ENCODE assay signal across 11 mouse cellular contexts in genomic region chr6:116385194-116386044, GRCm38 (mm10). TPM values are rescaled to one million over a fixed set of nuclear protein-coding genes. Genes with fewer than 3 reads are reported as not detected.
DNase-seq lines count a peak whose midpoint lies in the region; ATAC-seq lines count a peak whose summit lies in the region.
"Had no signal": no experiment of that assay in that cellular context is flagged by ENCODE, and none has a peak within 500 bp of the region (broad histone marks: within the 10 kb centered on the region; RNA-seq: fewer than 3 reads in every experiment).

No protein-coding gene starts in this region.

- no peak overlapping the region for H3K27ac ChIP-seq in heart, embryonic 11.5 days (ENCODE audit: low read depth, low read length)
- peak overlapping the region; percentile 31; the same call in 1 of the 2 replicates for H3K27ac ChIP-seq in forebrain, embryonic 15.5 days (replicated peaks)
- H3K27ac ChIP-seq in midbrain, embryonic 14.5 days (replicated peaks; ENCODE audit: low read depth, low read length) = peak overlapping the region; percentile 69
- H3K27ac ChIP-seq: macrophage had no signal

- no peaks in the 10 kb centered on the region for H3K9me3 ChIP-seq in heart, embryonic 11.5 days (replicated peaks; ENCODE audit: control insufficient read depth, low read length)
- H3K9me3 ChIP-seq in forebrain, embryonic 15.5 days = no peaks in the 10 kb centered on the region
- no peaks in the 10 kb centered on the region for H3K9me3 ChIP-seq in midbrain, embryonic 14.5 days (ENCODE audit: control insufficient read depth, low read length)

- no peak for DNase-seq in heart, postnatal 25 days (ENCODE audit: low spot score)
- peak; percentile 74 for DNase-seq in kidney, adult 9 months
- peak; percentile 31 for DNase-seq in midbrain, embryonic 14.5 days
- DNase-seq in ovary, adult 18-20 months (ENCODE audit: low spot score) = no peak
- no peak for DNase-seq in heart, postnatal 14 days
- DNase-seq: cerebellum, adult 11 months; right cerebral cortex, postnatal 14 days had no signal

- WGBS in heart, embryonic 11.5 days (ENCODE audit: insufficient replicate concordance) = 29% methylated on average over 5 of the region's 5 CpGs
- 21% methylated on average over 5 of the region's 5 CpGs for WGBS in forebrain, embryonic 15.5 days
- 16% methylated on average over 5 of the region's 5 CpGs for WGBS in midbrain, embryonic 14.5 days

- peaks cover 13% of the 10 kb centered on the region for H3K4me1 ChIP-seq in heart, embryonic 11.5 days (ENCODE audit: control insufficient read depth, insufficient read depth, low read length)
- peaks cover 23% of the 10 kb centered on the region for H3K4me1 ChIP-seq in forebrain, embryonic 15.5 days
- H3K4me1 ChIP-seq in midbrain, embryonic 14.5 days (ENCODE audit: control insufficient read depth, insufficient read depth, low read length) = peaks cover 27% of the 10 kb centered on the region

- no peaks in the 10 kb centered on the region for H3K36me3 ChIP-seq in heart, embryonic 11.5 days (ENCODE audit: control insufficient read depth, insufficient read depth, low read length)
- H3K36me3 ChIP-seq in forebrain, embryonic 15.5 days = no peaks in the 10 kb centered on the region
- no peaks in the 10 kb centered on the region for H3K36me3 ChIP-seq in midbrain, embryonic 14.5 days (ENCODE audit: control insufficient read depth, insufficient read depth, low read length)

- intact Hi-C loops in heart, postnatal 25 days (cut with DNase I) = no loop called here
- intact Hi-C loops in heart, postnatal 14 days (cut with DNase I) = no loop called here

- H3K9ac ChIP-seq in heart, embryonic 11.5 days (ENCODE audit: low read depth, low read length) = no peak overlapping the region
- H3K9ac ChIP-seq in forebrain, embryonic 15.5 days (replicated peaks) = no peak overlapping the region
- H3K9ac ChIP-seq in midbrain, embryonic 14.5 days (replicated peaks; ENCODE audit: low read length) = peak overlapping the region; percentile 21; the same call in 1 of the 2 replicates

- H3K4me3 ChIP-seq in heart, embryonic 11.5 days (ENCODE audit: low read depth, low read length) = no peak overlapping the region
- H3K4me3 ChIP-seq in forebrain, embryonic 15.5 days = no peak overlapping the region
- H3K4me3 ChIP-seq in midbrain, embryonic 14.5 days (replicated peaks; ENCODE audit: low read depth, low read length) = no peak overlapping the region

- H3K27me3 ChIP-seq in heart, embryonic 11.5 days (ENCODE audit: control insufficient read depth, insufficient read depth, low read length) = no peaks in the 10 kb centered on the region
- H3K27me3 ChIP-seq in forebrain, embryonic 15.5 days = no peaks in the 10 kb centered on the region
- no peaks in the 10 kb centered on the region for H3K27me3 ChIP-seq in midbrain, embryonic 14.5 days (ENCODE audit: control insufficient read depth, insufficient read depth, low read length)

- ATAC-seq in heart, embryonic 11.5 days (replicated peaks; ENCODE audit: insufficient number of reproducible peaks, low FRiP score, low TSS enrichment) = no peak
- ATAC-seq in forebrain, embryonic 15.5 days (replicated peaks) = peak; percentile 29; the same call in 1 of the 2 replicates
- no peak for ATAC-seq in midbrain, embryonic 14.5 days (ENCODE audit: low FRiP score, low TSS enrichment)
- ATAC-seq in megakaryocyte, adult 5-6 weeks (ENCODE audit: poor library complexity, severe bottlenecking) = no peak

- 0 out of 2 replicates have a peak overlapping the region, but pooled peaks have one; percentile 6 for H3K4me2 ChIP-seq in heart, embryonic 11.5 days
- H3K4me2 ChIP-seq in forebrain, embryonic 15.5 days (replicated peaks) = no peak overlapping the region
- H3K4me2 ChIP-seq in midbrain, embryonic 14.5 days (ENCODE audit: low read length) = peak overlapping the region; percentile 37

RNA-seq across cellular contexts. Expression of gene March8, which starts 47.6 kb away (rescaled TPM):
- 25.2 and 31.9 TPM in 2 replicates for polyA plus RNA-seq in heart, embryonic 11.5 days (2014; fragmentation: Nextera tagmentation; extraction: Ambion mirVana)
- total RNA-seq in heart, postnatal 25 days (2021) = 10 to 100 TPM; 38.6 to 41.2 TPM
- polyA plus RNA-seq in forebrain, embryonic 15.5 days (2015; fragmentation: Nextera tagmentation; extraction: Ambion mirVana) = 52.3 and 55.7 TPM in 2 replicates
- polyA plus RNA-seq in midbrain, embryonic 14.5 days (2014; fragmentation: Nextera tagmentation; extraction: Ambion mirVana) = 78.2 and 81.0 TPM in 2 replicates
- total RNA-seq in megakaryocyte, adult 5-6 weeks (2015) = 4.7 and 8.4 TPM in 2 replicates
- 15.1 and 15.2 TPM in 2 replicates for total RNA-seq in megakaryocyte, adult 5-6 weeks (2017)
- total RNA-seq in heart, postnatal 14 days (2021) = 10 to 100 TPM; 39.5 to 46.6 TPM

Comparison
In these comparisons a context has a peak if more than half of its experiments do, and no peak if none do; other contexts are left out.
1. DNase-seq: peak in kidney, adult 9 months (single experiment) and midbrain, embryonic 14.5 days (single experiment); none in heart, postnatal 25 days (single experiment), ovary, adult 18-20 months (single experiment) and heart, postnatal 14 days (0 of 2).